Mouse (Mus musculus): ENCODE measurements around the gene 1520401A03Rik. TPM values are rescaled to one million over a fixed set of nuclear protein-coding genes. Genes with fewer than 3 reads are reported as not detected.

The 1520401A03Rik gene
- total RNA-seq, 1 experiment from 2014 or later: not detected

DNA sequence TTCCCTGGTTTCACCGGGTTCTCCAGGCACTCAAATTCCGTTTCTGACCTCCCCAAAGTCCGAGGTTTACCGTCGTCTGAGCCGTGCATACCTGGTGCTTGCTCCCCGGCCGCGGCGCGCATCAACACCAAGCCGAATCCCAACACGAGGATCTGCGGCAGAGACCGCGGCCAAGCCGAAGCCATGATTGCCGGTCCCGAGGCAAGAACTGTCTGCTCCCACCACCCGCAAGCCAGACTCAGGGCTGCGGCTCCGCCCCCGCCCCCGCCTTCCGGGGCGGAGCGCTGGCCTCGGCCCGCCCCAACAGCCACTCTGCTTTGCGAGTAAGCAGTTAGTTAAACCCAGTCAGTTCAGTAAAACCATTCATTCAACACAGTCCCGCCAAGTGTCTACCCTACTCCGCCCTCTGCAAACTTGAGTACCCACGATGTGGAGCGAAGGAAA is 45.3 kb downstream of the 1520401A03Rik start, which contains the start of gene Tnfrsf12a:
Tnfrsf12a (minus strand) TSS at position 233 of the 444 bp plus-strand sequence.
- ATAC-seq (ENCODE audit: extremely low read depth, insufficient number of reproducible peaks, low FRiP score, poor library complexity, severe bottlenecking): peak; percentile 37; the same call in 1 of the 2 replicates

GRCm38 (mm10) chr17:23676473-23677031 is 46.0 kb downstream of the 1520401A03Rik start:
- no peak for ATAC-seq (ENCODE audit: extremely low read depth, insufficient number of reproducible peaks, low FRiP score, poor library complexity, severe bottlenecking)

DNA sequence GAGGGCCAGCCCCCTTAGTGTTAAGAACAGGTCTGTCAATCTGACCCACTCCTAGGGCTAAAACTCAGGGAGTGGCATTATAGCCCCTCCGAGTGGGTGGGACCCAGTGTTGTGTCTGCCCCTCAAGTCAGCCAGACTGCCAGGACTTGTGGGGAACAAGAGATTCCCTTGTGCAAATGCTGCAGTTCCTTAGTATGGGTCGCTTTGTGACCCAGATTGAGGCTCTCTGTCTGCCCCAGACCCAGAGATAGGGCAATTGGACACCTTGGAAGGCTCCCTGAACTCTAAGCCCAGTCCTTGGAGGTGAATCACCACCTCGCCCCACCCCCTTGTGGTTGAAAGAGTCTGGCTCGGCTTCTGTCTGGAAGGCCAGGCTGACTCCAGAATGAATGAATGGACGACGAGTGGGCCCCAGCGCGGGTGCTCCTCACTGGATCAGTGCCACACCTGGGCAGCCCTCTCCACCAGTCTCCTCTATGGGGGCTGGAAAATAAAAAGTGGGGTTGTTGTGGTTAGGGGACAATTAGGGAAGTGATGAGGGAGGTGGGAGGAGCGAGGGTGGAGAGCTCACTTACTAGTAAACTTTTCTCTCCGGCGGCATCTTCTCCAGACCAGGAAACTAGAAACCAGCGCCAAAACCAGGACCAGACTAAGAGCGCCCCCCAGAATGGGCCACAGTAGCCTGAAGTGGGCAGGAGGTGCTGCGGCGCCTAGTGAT is 46.9 kb downstream of the 1520401A03Rik start:
- ATAC-seq (ENCODE audit: extremely low read depth, insufficient number of reproducible peaks, low FRiP score, poor library complexity, severe bottlenecking): no peak

GRCm38 (mm10) chr17:23675127-23675526 is 47.5 kb downstream of the 1520401A03Rik start:
- no peak for ATAC-seq (ENCODE audit: extremely low read depth, insufficient number of reproducible peaks, low FRiP score, poor library complexity, severe bottlenecking)

DNA sequence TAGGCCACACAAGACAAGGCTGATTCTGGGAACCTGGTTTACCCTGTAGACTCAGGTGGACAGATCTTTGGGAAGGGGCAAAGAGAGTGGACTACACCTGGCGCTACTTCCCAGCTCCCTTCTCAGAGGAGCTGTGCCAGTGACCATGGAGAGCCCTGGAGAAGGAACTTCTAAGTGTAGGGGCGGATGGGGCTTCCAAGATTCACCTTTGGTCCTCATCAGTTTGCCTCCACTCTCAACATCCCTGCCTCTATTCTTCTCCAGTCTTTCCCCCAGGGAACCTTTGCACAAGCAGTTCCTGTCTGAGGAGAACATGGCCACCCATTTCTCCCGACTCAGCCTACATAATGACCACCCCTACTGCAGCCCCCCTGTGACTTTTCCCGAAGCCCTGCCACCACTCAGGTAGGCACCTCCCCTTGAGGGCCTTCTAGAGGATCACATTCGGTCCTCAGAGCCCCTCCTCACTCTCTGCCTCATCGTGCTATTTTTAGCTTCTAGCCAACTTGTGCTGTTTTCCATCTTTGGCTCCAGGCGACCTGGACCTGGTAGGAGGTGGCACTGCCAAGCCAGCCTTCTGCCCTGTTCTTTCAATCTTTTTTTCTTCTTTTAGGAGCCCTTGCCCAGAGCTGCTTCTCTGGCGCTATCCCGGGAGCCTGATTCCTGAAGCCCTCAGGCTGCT is 48.2 kb downstream of the 1520401A03Rik start:
- no peak for ATAC-seq (ENCODE audit: extremely low read depth, insufficient number of reproducible peaks, low FRiP score, poor library complexity, severe bottlenecking)

GRCm38 (mm10) chr17:23673424-23674073 is 49.0 kb downstream of the 1520401A03Rik start, which contains the start of the genes Hcfc1r1 and Thoc6:
TSS of gene Hcfc1r1 (plus strand) at chr17:23673596.
TSS of gene Thoc6 (minus strand) at chr17:23673882.
- peak; percentile 89 for ATAC-seq (ENCODE audit: extremely low read depth, insufficient number of reproducible peaks, low FRiP score, poor library complexity, severe bottlenecking)

DNA sequence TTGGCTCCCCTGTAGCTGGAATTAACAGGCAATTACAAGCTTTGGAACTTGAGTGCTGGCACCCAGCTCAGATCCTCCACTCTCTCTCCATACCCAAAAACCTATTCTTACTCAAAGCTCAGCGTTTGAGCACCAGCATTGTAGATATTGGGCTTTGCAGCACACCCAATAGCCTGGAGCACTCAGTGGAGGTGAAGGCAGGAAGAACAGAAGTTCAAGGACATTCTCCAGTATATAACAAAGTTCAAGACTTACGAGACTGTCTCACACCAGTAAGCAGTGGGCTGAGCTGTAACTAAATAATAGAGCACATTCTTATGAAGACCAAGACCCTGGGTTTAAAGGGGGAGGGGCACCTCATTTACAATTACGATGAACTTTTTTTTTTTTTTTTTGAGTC is 49.8 kb downstream of the 1520401A03Rik start:
- no peak for ATAC-seq (ENCODE audit: extremely low read depth, insufficient number of reproducible peaks, low FRiP score, poor library complexity, severe bottlenecking)

DNA sequence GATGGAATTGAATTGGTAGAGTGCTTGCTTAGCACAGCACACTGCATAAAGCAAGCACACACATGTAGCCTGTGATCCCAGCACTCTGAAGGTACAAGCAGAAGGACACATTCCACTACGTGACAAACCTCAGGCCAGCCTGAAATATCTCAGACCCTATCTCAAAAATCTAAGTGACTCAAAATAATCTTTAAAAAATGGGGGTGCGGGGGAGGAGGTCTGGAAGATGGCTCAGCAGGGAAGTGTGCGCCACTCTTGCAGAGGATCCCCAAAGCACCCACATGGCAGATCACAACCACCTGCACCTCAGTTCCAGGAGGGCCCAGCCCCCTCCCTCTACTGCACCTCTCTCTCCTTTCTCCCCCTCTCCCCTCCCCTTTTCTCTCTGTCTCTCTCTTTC is 51.1 kb downstream of the 1520401A03Rik start:
- ATAC-seq (ENCODE audit: extremely low read depth, insufficient number of reproducible peaks, low FRiP score, poor library complexity, severe bottlenecking): no peak

GRCm38 (mm10) chr17:23670516-23671074 is 52.0 kb downstream of the 1520401A03Rik start:
- no peak for ATAC-seq (ENCODE audit: extremely low read depth, insufficient number of reproducible peaks, low FRiP score, poor library complexity, severe bottlenecking)

DNA sequence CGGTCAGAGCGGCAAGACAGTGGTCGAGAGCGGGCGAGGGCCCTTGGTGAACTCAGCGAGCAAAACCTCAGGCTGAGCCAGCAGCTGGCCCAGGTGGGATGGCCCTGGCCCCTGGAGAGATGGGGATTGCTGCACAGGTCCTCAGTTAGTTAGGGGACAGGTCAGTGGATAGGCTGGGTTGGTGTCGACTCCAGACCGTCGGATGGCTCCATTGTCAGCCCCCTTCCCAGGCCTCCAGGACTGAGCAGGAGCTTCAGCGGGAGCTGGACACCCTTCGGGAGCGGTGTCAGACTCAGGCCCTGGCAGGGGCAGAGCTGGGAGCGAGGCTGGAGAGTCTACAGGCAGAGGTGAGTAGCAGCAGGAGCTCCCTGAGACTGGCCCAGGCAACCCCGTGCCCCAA is 57.1 kb downstream of the 1520401A03Rik start:
- no peak for ATAC-seq (ENCODE audit: extremely low read depth, insufficient number of reproducible peaks, low FRiP score, poor library complexity, severe bottlenecking)

DNA sequence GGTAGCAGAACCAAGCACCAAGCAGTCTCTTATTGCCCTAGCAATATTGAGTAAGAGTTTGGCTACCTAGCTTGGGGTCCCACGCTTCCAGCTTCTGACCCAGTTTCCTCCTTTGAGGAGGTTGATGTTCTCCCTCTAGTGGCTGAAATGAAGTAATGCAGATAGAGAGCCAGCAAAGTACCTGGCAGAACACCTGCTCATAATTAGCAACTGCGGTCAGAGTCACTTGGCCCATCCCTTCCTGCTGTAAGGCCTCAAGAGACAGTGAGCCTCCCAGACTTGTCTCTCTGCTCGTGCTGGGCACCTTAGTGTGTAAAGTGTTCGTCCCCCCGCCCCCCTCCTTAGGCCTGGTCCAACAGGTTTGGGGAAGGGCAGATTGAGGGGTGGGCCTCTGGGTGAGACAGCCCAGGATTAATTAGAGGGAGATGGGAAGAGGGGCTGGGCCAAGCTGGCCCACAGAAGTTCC is 58.0 kb downstream of the 1520401A03Rik start:
- ATAC-seq (ENCODE audit: extremely low read depth, insufficient number of reproducible peaks, low FRiP score, poor library complexity, severe bottlenecking): peak; percentile 61

DNA sequence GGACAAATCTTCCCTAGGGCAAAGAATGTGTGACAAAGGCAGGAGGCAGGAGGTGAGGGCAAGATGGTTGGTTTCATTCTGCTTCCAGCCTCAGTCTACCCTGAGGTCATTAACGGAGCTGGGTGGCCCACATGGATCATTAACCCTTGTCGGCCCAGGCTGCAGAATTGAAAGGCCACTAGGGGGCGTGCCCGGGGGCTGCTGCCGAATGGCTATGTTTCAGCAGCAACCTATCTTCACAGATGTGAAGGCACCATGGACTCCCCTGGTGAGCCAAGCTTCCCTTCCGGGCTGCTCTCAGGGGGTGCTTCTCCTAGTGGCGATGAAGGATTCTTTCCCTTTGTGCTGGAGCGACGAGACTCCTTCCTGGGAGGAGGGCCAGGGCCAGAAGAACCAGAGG is 61.1 kb downstream of the 1520401A03Rik start:
- no peak for ATAC-seq (ENCODE audit: extremely low read depth, insufficient number of reproducible peaks, low FRiP score, poor library complexity, severe bottlenecking)

- no peak for ATAC-seq (ENCODE audit: extremely low read depth, insufficient number of reproducible peaks, low FRiP score, poor library complexity, severe bottlenecking)
Observed at GRCm38 (mm10) chr17:23660876-23661200, 61.7 kb downstream of the 1520401A03Rik start.

GRCm38 (mm10) chr17:23660117-23660875 is 62.3 kb downstream of the 1520401A03Rik start, which contains the start of gene Bicdl2:
TSS of gene Bicdl2 (plus strand) at chr17:23660506.
- ATAC-seq (ENCODE audit: extremely low read depth, insufficient number of reproducible peaks, low FRiP score, poor library complexity, severe bottlenecking): no peak

- no peak for ATAC-seq (ENCODE audit: extremely low read depth, insufficient number of reproducible peaks, low FRiP score, poor library complexity, severe bottlenecking)
Observed at GRCm38 (mm10) chr17:23658450-23658849, 64.1 kb downstream of the 1520401A03Rik start.
